In the genomic region with DNA sequence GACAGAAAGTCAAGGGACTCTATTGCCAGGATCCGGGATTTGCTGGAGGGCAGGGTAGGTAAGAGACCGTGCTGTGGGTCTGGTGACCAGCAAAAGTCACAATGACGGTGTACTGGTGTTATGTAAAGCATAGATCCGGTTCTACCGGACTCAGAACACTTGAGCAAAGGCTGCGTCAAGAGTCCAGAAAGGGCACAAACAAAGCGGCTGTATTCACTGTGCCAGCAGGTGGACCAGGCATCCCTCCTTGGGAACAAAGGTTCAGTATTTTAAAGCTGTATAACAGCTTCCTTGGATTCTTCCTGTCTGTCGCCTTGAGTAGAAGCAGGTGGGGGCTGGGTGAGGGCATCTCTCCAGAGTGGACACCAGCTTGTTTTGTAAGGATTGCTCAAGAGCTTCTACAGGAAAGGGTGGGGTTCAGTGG, we compare ENCODE assay signal across 7 mouse cellular contexts. TPM values are rescaled to one million over a fixed set of nuclear protein-coding genes. Genes with fewer than 3 reads are reported as not detected.
A peak's percentile ranks its signal among the peaks of the same experiment; 100 is the strongest.
DNase-seq lines count a peak whose midpoint lies in the region; ATAC-seq and TF ChIP-seq lines count a peak whose summit lies in the region.

No protein-coding gene starts in this region.

- no peaks in the 10 kb centered on the region for H3K36me3 ChIP-seq in embryonic facial prominence, embryonic 12.5 days
- H3K36me3 ChIP-seq in lung, embryonic 14.5 days (ENCODE audit: insufficient read depth), result no peaks in the 10 kb centered on the region

- no peaks in the 10 kb centered on the region for H3K27me3 ChIP-seq in embryonic facial prominence, embryonic 12.5 days
- no peaks in the 10 kb centered on the region for H3K27me3 ChIP-seq in lung, embryonic 14.5 days (ENCODE audit: insufficient read depth, low read length)

- 50% methylated on average over 8 of the region's 8 CpGs for WGBS in embryonic facial prominence, embryonic 12.5 days
- 55% methylated on average over 8 of the region's 8 CpGs for WGBS in lung, embryonic 14.5 days

- H3K4me1 ChIP-seq in embryonic facial prominence, embryonic 12.5 days, result peaks cover 16% of the 10 kb centered on the region
- H3K4me1 ChIP-seq in lung, embryonic 14.5 days (ENCODE audit: insufficient read depth), result peaks cover 5% of the 10 kb centered on the region; the same call in 1 of the 2 replicates

- H3K9ac ChIP-seq in embryonic facial prominence, embryonic 12.5 days, result no peak overlapping the region
- H3K9ac ChIP-seq in lung, embryonic 14.5 days, result no peak overlapping the region

- no peak for ATAC-seq in embryonic facial prominence, embryonic 12.5 days (ENCODE audit: insufficient number of reproducible peaks, insufficient read depth, low FRiP score, low TSS enrichment)
- ATAC-seq in lung, embryonic 14.5 days (ENCODE audit: insufficient read depth), result peak; percentile 48; the same call in 1 of the 2 replicates

- H3K4me3 ChIP-seq in embryonic facial prominence, embryonic 12.5 days, result no peak overlapping the region
- H3K4me3 ChIP-seq in lung, embryonic 14.5 days (ENCODE audit: low read depth, low read length), result no peak overlapping the region

- DNase-seq in adrenal gland, adult 8-10 months, result peak; percentile 50
- peak; percentile 86 for DNase-seq in kidney, adult 11 months
- peak; percentile 59 for DNase-seq in lung, embryonic 14.5 days
- DNase-seq in thymus, adult 18-20 months, result no peak
- DNase-seq in embryo, embryonic 10.5 days (ENCODE audit: low spot score), result no peak
- no peak for DNase-seq in spleen, postnatal 10 days (ENCODE audit: low spot score in 2 of 2)

- no peaks in the 10 kb centered on the region for H3K9me3 ChIP-seq in embryonic facial prominence, embryonic 12.5 days
- no peaks in the 10 kb centered on the region for H3K9me3 ChIP-seq in lung, embryonic 14.5 days (ENCODE audit: low read depth, low read length)

- H3K4me2 ChIP-seq in embryonic facial prominence, embryonic 12.5 days (replicated peaks), result no peak overlapping the region
- peak overlapping the region; percentile 12; the same call in 1 of the 2 replicates for H3K4me2 ChIP-seq in lung, embryonic 14.5 days

- TF ChIP-seq CTCF in lung, embryonic 14.5 days (IDR thresholded peaks at IDR 0.05; ENCODE audit: low read depth), result no peak

- peak overlapping the region; percentile 80 for H3K27ac ChIP-seq in embryonic facial prominence, embryonic 12.5 days
- H3K27ac ChIP-seq in lung, embryonic 14.5 days (ENCODE audit: low read depth), result peak overlapping the region; percentile 79

RNA-seq across cellular contexts. Expression of gene Rassf3, which starts 22.3 kb away (rescaled TPM):
- 10 to 100 TPM; 36.3 to 54.6 (median 44.0) TPM for total RNA-seq in adrenal gland, adult 8-10 months (2022)
- polyA plus RNA-seq in embryonic facial prominence, embryonic 12.5 days (2016; fragmentation: Nextera tagmentation; extraction: Ambion mirVana), result 23.1 and 24.7 TPM in 2 replicates
- 19.8 and 21.0 TPM in 2 replicates for polyA plus RNA-seq in lung, embryonic 14.5 days (2014; fragmentation: Nextera tagmentation; extraction: Ambion mirVana)

Comparison
In these comparisons a context has a peak if more than half of its experiments do, and no peak if none do; other contexts are left out.
1. DNase-seq: peak in adrenal gland, adult 8-10 months (single experiment), kidney, adult 11 months (single experiment) and lung, embryonic 14.5 days (single experiment); none in thymus, adult 18-20 months (0 of 2), embryo, embryonic 10.5 days (single experiment) and spleen, postnatal 10 days (0 of 2).